Mouse (Mus musculus): ENCODE measurements around the gene Ncoa4. TPM values are rescaled to one million over a fixed set of nuclear protein-coding genes. Genes with fewer than 3 reads are reported as not detected.
"Not testable (repeated sequence)": the region's sequence is repeated elsewhere in the genome, so short reads cannot be mapped to it uniquely, and the experiment has no call there.

Gene Ncoa4
- polyA plus RNA-seq, 1 experiment from 2014 or later: 92.7 TPM

- no peak overlapping the region for H3K4me2 ChIP-seq (ENCODE audit: low read depth, low read length)
- DNase-seq (ENCODE audit: low spot score) (no peak), ATAC-seq (replicated peaks; ENCODE audit: insufficient number of reproducible peaks, low FRiP score, low TSS enrichment, low read depth) (no peak)
- no peaks in the 10 kb centered on the region for H3K9me3 ChIP-seq (replicated peaks; ENCODE audit: control insufficient read depth, low read length)
- no peaks in the 10 kb centered on the region for H3K4me1 ChIP-seq (ENCODE audit: control insufficient read depth, insufficient read depth, low read length)
- H3K27me3 ChIP-seq (ENCODE audit: control insufficient read depth, insufficient read depth, low read length): no peaks in the 10 kb centered on the region
- no peak overlapping the region for H3K9ac ChIP-seq (replicated peaks; ENCODE audit: low read length)
- H3K36me3 ChIP-seq (replicated peaks; ENCODE audit: control insufficient read depth, insufficient read depth, low read depth, low read length): no peaks in the 10 kb centered on the region; the same call in 1 of the 2 replicates
- H3K27ac ChIP-seq (replicated peaks; ENCODE audit: low read depth, low read length): no peak overlapping the region
- 90% methylated on average over 4 of the region's 4 CpGs for WGBS
- H3K4me3 ChIP-seq (ENCODE audit: low read depth, low read length): no peak overlapping the region
These were observed 10.5 kb downstream of the Ncoa4 start for GRCm38 (mm10) chr14:32170137-32170536.

GRCm38 (mm10) chr14:32175310-32175709, 15.6 kb downstream of the Ncoa4 start:
- H3K9me3 ChIP-seq (replicated peaks; ENCODE audit: control insufficient read depth, low read length): no peaks in the 10 kb centered on the region
- no peaks in the 10 kb centered on the region for H3K4me1 ChIP-seq (ENCODE audit: control insufficient read depth, insufficient read depth, low read length)
- WGBS: 87% methylated on average over 2 of the region's 2 CpGs
- no peak overlapping the region for H3K4me2 ChIP-seq (ENCODE audit: low read depth, low read length)
- ATAC-seq (replicated peaks; ENCODE audit: insufficient number of reproducible peaks, low FRiP score, low TSS enrichment, low read depth) (no peak), DNase-seq (ENCODE audit: low spot score) (no peak)
- no peak overlapping the region for H3K27ac ChIP-seq (replicated peaks; ENCODE audit: low read depth, low read length)
- no peak overlapping the region for H3K9ac ChIP-seq (replicated peaks; ENCODE audit: low read length)
- H3K36me3 ChIP-seq (replicated peaks; ENCODE audit: control insufficient read depth, insufficient read depth, low read depth, low read length): peaks cover 3% of the 10 kb centered on the region
- H3K27me3 ChIP-seq (ENCODE audit: control insufficient read depth, insufficient read depth, low read length): no peaks in the 10 kb centered on the region
- no peak overlapping the region for H3K4me3 ChIP-seq (ENCODE audit: low read depth, low read length)

- not testable (repeated sequence) for H3K4me3 ChIP-seq (ENCODE audit: low read depth, low read length); ATAC-seq (replicated peaks; ENCODE audit: insufficient number of reproducible peaks, low FRiP score, low TSS enrichment, low read depth); H3K27ac ChIP-seq (replicated peaks; ENCODE audit: low read depth, low read length); H3K36me3 ChIP-seq (replicated peaks; ENCODE audit: control insufficient read depth, insufficient read depth, low read depth, low read length); H3K4me1 ChIP-seq (ENCODE audit: control insufficient read depth, insufficient read depth, low read length); H3K4me2 ChIP-seq (ENCODE audit: low read depth, low read length); H3K27me3 ChIP-seq (ENCODE audit: control insufficient read depth, insufficient read depth, low read length); H3K9ac ChIP-seq (replicated peaks; ENCODE audit: low read length); H3K9me3 ChIP-seq (replicated peaks; ENCODE audit: control insufficient read depth, low read length); DNase-seq (ENCODE audit: low spot score)
- 93% methylated on average over 4 of the region's 5 CpGs for WGBS
These were observed 16.9 kb downstream of the Ncoa4 start for GRCm38 (mm10) chr14:32176590-32176989.

GRCm38 (mm10) chr14:32179393-32180195, 19.9 kb downstream of the Ncoa4 start:
- no peak for DNase-seq (ENCODE audit: low spot score)

GRCm38 (mm10) chr14:32180861-32181260, 21.2 kb downstream of the Ncoa4 start:
- DNase-seq (ENCODE audit: low spot score): no peak
- no peak overlapping the region for H3K4me3 ChIP-seq (ENCODE audit: low read depth, low read length)
- no peak overlapping the region for H3K27ac ChIP-seq (replicated peaks; ENCODE audit: low read depth, low read length)
- no peak overlapping the region for H3K4me2 ChIP-seq (ENCODE audit: low read depth, low read length)
- no peaks in the 10 kb centered on the region; the same call in none of the 2 replicates for H3K36me3 ChIP-seq (replicated peaks; ENCODE audit: control insufficient read depth, insufficient read depth, low read depth, low read length)
- H3K9ac ChIP-seq (replicated peaks; ENCODE audit: low read length): no peak overlapping the region
- ATAC-seq (replicated peaks; ENCODE audit: insufficient number of reproducible peaks, low FRiP score, low TSS enrichment, low read depth): no peak
- 86% methylated on average over 6 of the region's 6 CpGs for WGBS
- H3K27me3 ChIP-seq (ENCODE audit: control insufficient read depth, insufficient read depth, low read length): no peaks in the 10 kb centered on the region
- H3K9me3 ChIP-seq (replicated peaks; ENCODE audit: control insufficient read depth, low read length): no peaks in the 10 kb centered on the region
- no peaks in the 10 kb centered on the region for H3K4me1 ChIP-seq (ENCODE audit: control insufficient read depth, insufficient read depth, low read length)

More at GRCm38 (mm10) chr14:32179393-32180195, 19.9 kb downstream of the Ncoa4 start:
- Histone ChIP-seq H3K9me3 (replicated peaks; ENCODE audit: control insufficient read depth, low read length) (no peaks in the 10 kb centered on the region), H3K4me2 (ENCODE audit: low read depth, low read length) (no peak overlapping the region), H3K4me3 (ENCODE audit: low read depth, low read length) (no peak overlapping the region), H3K27ac (replicated peaks; ENCODE audit: low read depth, low read length) (no peak overlapping the region), H3K9ac (replicated peaks; ENCODE audit: low read length) (no peak overlapping the region), H3K36me3 (replicated peaks; ENCODE audit: control insufficient read depth, insufficient read depth, low read depth, low read length) (peaks cover 3% of the 10 kb centered on the region), H3K27me3 (ENCODE audit: control insufficient read depth, insufficient read depth, low read length) (no peaks in the 10 kb centered on the region), H3K4me1 (ENCODE audit: control insufficient read depth, insufficient read depth, low read length) (no peaks in the 10 kb centered on the region)
- 90% methylated on average over 10 of the region's 10 CpGs for WGBS
- no peak for ATAC-seq (replicated peaks; ENCODE audit: insufficient number of reproducible peaks, low FRiP score, low TSS enrichment, low read depth)

- Histone ChIP-seq H3K4me2 (ENCODE audit: low read depth, low read length) (no peak overlapping the region), H3K9me3 (replicated peaks; ENCODE audit: control insufficient read depth, low read length) (no peaks in the 10 kb centered on the region), H3K4me3 (ENCODE audit: low read depth, low read length) (no peak overlapping the region), H3K36me3 (replicated peaks; ENCODE audit: control insufficient read depth, insufficient read depth, low read depth, low read length) (no peaks in the 10 kb centered on the region; the same call in none of the 2 replicates), H3K4me1 (ENCODE audit: control insufficient read depth, insufficient read depth, low read length) (no peaks in the 10 kb centered on the region), H3K9ac (replicated peaks; ENCODE audit: low read length) (no peak overlapping the region), H3K27ac (replicated peaks; ENCODE audit: low read depth, low read length) (no peak overlapping the region), H3K27me3 (ENCODE audit: control insufficient read depth, insufficient read depth, low read length) (no peaks in the 10 kb centered on the region)
- WGBS: 93% methylated on average over 4 of the region's 4 CpGs
- DNase-seq (ENCODE audit: low spot score) (no peak), ATAC-seq (replicated peaks; ENCODE audit: insufficient number of reproducible peaks, low FRiP score, low TSS enrichment, low read depth) (no peak)
These were observed 24.2 kb downstream of the Ncoa4 start for GRCm38 (mm10) chr14:32183846-32184245.

GRCm38 (mm10) chr14:32190627-32191391, 31.1 kb downstream of the Ncoa4 start:
- Histone ChIP-seq H3K27ac (replicated peaks; ENCODE audit: low read depth, low read length) (no peak overlapping the region), H3K27me3 (ENCODE audit: control insufficient read depth, insufficient read depth, low read length) (no peaks in the 10 kb centered on the region), H3K4me3 (ENCODE audit: low read depth, low read length) (no peak overlapping the region), H3K36me3 (replicated peaks; ENCODE audit: control insufficient read depth, insufficient read depth, low read depth, low read length) (no peaks in the 10 kb centered on the region; the same call in 1 of the 2 replicates), H3K4me2 (ENCODE audit: low read depth, low read length) (no peak overlapping the region), H3K9ac (replicated peaks; ENCODE audit: low read length) (no peak overlapping the region), H3K9me3 (replicated peaks; ENCODE audit: control insufficient read depth, low read length) (no peaks in the 10 kb centered on the region), H3K4me1 (ENCODE audit: control insufficient read depth, insufficient read depth, low read length) (no peaks in the 10 kb centered on the region)
- 91% methylated on average over 6 of the region's 6 CpGs for WGBS
- DNase-seq (ENCODE audit: low spot score) (no peak), ATAC-seq (replicated peaks; ENCODE audit: insufficient number of reproducible peaks, low FRiP score, low TSS enrichment, low read depth) (no peak)

- DNase-seq (ENCODE audit: low spot score) (no peak), ATAC-seq (replicated peaks; ENCODE audit: insufficient number of reproducible peaks, low FRiP score, low TSS enrichment, low read depth) (no peak)
- Histone ChIP-seq H3K27me3 (ENCODE audit: control insufficient read depth, insufficient read depth, low read length) (no peaks in the 10 kb centered on the region), H3K9ac (replicated peaks; ENCODE audit: low read length) (no peak overlapping the region), H3K4me2 (ENCODE audit: low read depth, low read length) (no peak overlapping the region), H3K27ac (replicated peaks; ENCODE audit: low read depth, low read length) (no peak overlapping the region), H3K36me3 (replicated peaks; ENCODE audit: control insufficient read depth, insufficient read depth, low read depth, low read length) (no peaks in the 10 kb centered on the region; the same call in 1 of the 2 replicates), H3K4me1 (ENCODE audit: control insufficient read depth, insufficient read depth, low read length) (no peaks in the 10 kb centered on the region), H3K9me3 (replicated peaks; ENCODE audit: control insufficient read depth, low read length) (no peaks in the 10 kb centered on the region), H3K4me3 (ENCODE audit: low read depth, low read length) (no peak overlapping the region)
- WGBS: 97% methylated on average over 5 of the region's 5 CpGs
These were observed 32.3 kb downstream of the Ncoa4 start for GRCm38 (mm10) chr14:32191926-32192325.
